Mouse (Mus musculus): ENCODE measurements around the gene Snx12.

The Snx12 gene

DNA sequence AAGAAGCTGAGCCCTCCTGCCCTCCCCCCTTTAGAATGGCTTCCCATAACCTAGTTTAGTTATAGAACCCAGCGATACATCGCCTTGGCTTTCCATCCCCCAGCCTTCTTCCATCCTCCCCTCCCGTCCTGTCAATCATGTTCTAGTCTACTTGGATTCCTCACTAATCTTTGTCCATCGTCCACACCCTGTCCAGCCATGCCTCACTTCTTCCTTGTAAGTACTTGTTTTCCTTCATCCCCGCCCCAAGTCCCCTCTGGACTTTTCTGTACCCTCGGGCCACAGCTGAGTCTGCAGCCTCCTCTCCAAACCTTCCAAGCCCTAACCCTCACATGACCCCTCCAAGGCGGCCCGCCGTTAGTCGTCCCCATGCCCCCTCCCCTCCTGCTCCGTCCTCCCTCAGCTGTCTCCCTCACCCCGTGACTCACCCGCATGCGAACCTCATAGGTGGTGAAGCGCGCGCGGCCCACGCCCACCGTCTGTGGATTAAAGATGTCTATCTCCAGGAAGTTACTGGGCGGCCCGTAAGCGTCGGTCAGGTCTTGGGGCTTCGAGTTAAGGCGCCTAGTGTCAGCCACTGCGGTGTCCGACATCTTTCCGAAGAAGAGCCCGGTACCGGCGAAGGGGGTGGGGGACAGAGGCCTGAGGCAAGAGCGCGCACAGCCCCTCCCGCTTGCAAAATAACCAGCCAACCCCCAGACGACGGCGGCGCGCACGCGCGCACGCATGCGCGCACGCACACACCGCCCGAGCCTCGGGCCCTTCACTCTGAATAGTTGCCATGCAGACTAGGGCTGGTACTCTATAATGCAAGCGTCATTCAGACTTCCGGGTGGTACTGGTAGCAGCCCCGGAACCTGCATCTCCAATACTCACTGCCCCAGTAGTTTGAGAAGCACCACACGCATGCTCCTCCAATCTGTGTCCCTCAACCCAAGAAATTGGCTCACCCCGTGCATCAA, at the start of gene Snx12:
TSS of gene Snx12 (minus strand) at position 730 of the 962 bp plus-strand sequence.
- DNase-seq (ENCODE audit: low spot score) = peak; percentile 85

DNA sequence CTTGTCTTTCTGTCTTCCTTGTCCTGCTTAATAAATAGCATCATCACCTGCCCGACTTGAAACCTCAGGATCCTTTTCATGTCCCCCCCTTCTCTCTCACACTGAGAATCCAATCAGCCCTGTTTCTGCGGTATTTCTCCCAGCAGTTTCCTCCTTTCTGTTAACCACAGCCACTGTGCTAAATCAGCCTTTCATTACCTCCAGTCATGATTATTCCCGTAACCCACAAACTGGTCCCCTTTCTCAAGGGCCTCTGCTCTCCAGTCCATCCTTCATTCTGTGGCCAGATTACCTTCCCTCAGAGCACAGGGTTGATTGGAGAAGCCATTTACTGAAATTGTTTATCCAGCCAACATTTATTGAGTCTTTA, 46.4 kb upstream of the Snx12 start, which contains the start of gene Gm20489:
TSS of gene Gm20489 (minus strand) at position 269 of the 370 bp plus-strand sequence.
- no peak for DNase-seq (ENCODE audit: low spot score)

DNA sequence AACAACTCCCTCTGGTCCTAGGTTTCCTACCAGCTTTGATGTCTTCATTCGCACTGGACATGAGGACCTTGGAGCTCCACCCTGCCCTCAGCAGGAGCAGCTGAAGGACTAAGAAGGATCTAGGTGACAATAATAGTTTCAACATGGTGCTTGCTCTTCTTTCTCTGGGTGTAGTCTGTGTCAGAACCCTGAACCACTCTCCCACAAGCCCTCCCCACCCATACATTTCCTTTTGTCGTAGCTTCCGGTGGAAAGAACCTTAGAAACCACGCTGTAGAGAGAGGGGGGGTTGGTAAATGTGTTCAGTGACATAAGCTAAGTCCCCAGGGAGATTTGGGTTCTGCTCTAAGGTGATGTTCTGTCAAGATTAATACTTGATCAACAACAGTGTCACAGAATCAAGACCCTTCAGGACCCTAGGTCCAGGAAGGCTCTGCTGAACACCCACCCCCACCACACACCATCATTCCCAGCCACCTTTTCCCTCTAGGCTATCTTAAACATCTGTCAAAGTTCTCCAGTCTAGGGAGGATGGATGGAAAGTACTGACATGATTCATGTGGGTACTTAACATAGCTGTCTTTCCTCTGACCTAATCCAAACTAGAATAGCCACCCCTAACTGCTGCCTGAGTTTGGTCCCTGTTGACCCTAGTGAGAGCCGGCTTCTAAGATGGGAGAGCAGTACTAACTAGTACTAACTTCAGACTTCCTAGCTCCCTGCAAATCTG, 45.8 kb upstream of the Snx12 start, which contains the start of gene Il2rg:
TSS of gene Il2rg (minus strand) at position 231 of the 730 bp plus-strand sequence.
- no peak for DNase-seq (ENCODE audit: low spot score)

DNA sequence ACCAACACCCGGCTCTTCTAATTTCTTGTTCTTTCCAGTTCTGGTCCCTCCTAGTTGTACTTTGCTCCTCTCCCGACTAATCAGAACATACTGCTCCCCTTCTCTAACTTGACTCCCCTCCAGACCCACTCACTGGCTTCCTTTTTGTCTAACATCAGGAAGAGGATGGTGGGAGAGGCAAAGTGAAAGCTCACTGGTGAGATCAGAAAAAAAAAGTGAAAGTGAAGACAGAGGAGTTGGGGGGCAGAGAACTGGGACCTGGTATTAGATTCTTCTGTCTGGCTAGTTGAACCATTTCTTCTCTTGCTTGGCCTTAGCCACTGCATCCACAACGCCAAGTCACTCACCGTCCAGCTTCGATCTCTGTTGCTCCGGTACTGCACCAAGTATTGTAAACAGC, 44.3 kb upstream of the Snx12 start:
- no peak for DNase-seq (ENCODE audit: low spot score)

DNA sequence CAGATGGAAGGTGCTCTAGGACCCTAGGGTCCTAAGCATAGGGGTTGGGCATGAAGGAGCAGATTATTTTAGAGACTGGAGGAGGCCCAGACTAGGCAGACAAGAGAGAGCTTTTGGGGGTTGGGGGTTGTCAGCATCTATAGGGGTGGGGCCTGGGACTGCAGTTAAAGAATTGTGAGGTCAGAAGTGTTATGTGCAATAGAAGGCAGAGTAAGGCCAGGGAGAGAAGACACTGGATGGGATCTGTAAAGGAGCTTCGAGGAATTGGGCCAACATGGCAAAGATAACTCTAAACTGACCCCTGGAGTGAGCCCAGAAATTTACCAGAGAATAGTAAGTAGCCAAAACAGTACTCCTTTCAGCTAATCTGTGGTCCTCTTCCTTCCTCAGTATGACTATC, 41.5 kb upstream of the Snx12 start, which contains the start of gene Gm614:
TSS of gene Gm614 (minus strand) at position 101 of the 400 bp plus-strand sequence.
- no peak for DNase-seq (ENCODE audit: low spot score)

DNA sequence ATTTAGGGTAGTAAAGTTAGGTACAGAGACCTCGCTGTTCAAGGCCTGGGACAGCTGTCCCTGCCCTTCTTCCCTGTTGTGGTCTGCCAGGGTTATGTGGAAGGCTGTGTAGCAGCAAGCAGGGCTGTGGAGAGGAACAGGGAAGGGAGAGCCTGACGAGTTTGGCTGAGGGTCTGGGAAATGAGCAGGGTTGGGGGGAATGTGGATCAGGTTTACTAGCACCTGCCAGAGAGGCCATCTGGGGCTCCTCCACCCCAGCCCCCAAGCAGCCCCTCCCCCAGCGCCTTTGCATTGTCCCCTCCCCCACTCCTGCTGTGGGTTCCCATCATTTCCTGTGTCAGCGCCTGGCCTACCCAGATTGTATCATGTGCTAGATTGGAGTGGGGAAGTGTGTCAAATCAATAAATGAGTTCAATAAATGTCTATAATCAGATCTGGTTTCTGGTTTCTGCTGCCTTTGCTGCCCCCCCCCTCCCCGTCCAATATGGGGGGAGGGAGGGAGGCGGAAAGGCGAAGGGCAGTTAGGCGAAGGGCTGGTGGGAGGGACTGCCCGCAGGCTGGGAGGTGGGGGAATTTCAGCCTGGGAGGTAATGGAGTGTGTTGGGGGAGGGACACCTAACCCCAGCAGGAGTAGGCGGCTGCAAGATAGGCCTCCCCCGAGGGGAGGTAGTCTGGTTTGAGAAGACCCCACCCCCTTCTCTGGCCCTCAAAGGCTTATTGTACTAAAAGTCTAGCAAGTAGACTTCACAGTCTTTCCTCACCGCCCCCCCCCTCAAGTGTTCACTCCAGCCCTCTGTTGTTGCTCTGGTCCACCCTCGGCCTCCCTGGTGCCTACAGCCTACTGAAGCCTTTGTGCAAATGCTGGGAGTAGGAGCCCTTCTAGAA, 38.3 kb upstream of the Snx12 start:
- DNase-seq (ENCODE audit: low spot score) = peak; percentile 41

DNA sequence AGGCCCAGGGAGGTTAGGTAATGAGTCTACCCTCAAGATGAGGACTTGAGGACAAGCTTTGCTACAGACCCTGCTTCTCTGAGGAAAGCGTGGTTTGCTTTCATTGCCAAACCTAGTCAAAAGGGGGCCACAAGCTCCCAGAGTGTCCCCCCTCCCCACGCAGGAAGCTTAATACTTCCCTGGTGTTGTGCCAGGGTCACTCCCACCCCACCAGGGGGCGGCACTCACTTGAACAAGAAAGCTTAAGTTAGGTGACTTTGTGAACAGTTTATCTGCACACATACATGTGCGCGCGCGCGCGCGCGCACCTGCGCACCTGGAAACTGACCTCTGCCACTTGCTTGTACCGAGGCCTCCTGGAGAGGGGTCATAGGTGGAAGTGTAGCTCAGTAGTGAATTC, 34.2 kb upstream of the Snx12 start:
- DNase-seq (ENCODE audit: low spot score) = peak; percentile 48

DNA sequence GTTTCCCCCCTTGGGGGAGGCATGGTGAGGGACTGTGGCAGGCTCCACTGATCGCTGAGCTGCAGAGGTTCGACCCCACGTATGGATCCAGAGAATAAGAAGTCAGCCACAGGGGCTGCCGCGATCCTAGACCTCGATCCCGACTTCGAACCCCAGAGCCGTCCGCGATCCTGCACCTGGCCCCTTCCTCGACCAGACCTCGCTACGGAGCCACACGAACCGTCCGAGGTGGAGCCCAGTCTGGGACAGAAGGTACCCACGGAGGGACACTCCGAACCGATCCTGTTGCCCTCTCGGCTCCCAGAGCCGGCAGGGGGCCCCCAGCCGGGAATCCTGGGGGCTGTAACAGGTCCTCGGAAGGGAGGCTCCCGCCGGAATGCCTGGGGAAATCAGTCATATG, 32.4 kb upstream of the Snx12 start:
- DNase-seq (ENCODE audit: low spot score) = no peak

DNA sequence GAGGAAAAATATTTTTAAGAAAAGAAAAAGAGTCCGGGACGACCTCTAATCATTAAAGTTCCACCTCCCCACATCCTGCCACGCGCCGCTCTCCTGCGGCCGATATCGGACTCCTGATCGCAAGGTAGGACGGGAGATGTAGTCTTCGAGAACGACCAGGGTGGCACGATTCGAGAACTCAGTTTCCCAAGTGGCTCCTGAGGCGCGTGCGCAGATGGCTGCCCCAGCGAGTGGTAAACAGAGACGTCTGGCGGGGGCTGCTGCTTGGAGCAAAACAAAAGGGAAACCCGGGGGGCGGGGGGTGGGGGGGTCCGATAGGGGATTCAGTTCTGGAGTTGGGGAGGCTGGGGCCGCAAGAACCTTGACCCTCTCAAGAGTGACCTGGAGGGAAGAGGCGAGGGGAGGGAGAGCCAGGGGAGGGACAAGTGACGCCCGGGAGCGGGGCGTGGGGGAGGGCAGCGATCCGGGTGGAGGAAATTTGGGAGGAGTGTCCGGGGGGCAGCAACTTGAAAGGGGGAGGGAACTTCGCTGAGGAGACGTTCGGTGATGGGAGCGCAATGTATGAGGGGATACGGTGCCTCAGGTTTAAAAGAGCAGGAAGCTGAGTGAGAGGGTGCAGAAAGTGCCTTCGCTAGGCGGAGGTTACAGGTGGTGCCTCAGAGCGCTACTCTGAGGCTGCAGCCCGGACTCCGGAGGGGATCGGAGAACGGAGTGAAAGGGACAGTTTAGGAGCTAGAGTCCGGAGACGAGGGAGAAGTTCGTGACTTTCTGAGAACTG, 31.8 kb upstream of the Snx12 start, which contains the start of gene Foxo4:
TSS of gene Foxo4 (plus strand) at position 577 of the 778 bp plus-strand sequence.
- peak; percentile 86 for DNase-seq (ENCODE audit: low spot score)

DNA sequence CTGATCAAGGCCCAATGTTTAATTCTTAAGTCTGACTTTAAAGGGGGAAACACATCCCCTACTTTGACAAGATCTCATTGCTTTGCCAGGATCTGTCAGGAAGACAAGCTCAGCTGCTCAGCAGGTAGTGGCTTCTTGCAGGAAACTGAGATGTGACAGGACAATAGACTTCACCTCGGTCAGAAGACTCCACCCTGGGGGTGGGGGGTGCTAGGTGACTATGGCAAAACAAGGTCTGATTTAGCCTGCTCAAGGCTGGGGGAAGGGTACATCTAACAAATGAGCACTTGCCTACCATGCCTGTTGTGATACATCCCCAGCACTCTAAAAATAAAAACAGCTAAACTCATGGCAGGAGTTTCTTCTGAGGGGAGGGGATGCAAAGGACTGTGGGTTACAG, 22.6 kb upstream of the Snx12 start:
- no peak for DNase-seq (ENCODE audit: low spot score)

DNA sequence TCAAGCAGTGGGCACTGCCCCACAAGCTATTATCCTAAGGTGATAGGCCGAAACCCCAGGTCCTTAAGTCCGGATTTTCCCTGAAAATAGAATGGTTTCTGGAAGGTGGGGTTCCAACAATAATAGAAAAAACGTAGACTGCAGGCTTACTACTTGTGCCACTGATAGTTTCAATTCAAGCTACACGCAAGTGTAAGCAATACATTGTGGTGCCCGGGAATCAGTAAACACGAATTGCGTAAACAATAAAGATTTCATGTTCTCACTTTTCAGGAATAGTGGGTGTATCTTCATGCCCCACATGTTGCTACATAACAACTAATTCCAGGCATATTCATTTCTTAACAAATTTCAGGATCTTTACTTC, 416 bp upstream of the Snx12 start:
- DNase-seq (ENCODE audit: low spot score) = no peak

DNA sequence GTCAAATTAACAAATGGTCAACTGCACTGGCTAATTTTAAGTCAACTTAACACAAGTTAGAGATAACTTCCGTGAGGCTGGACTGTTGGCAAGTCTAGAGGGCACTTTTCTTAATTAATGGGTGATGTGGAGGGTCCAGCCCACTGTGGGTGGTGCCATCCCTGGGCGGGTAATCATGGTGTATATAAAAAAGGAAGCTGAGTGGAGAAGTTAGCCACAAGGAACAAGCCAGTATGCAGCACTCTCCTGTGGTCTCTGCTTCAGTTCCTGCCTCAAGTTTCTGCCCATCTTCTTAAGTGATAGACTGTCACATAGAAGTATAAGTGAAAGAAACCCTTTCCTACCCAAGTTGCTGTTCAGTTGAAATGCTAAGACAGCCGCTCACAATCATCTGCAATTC, 33.1 kb downstream of the Snx12 start:
- no peak for DNase-seq (ENCODE audit: low spot score)

DNA sequence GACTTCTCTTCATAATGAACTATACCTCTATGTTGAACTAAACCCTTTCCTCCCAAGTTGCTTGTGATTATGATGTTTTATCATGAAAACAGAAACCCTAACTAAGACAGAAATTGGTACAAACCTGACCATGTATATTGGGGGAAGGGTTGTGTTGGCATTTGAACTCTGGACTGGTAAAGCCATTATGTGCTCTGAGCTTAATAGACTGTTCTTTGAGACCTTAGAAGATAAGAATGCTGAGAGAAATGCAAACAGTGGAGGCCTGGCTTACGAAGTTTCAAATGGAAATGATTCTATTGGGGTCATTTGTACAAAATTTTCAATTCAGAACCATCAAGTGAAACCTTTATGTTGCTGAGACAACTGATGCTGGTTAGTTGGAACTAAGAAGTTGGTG, 34.7 kb downstream of the Snx12 start:
- no peak for DNase-seq (ENCODE audit: low spot score)

DNA sequence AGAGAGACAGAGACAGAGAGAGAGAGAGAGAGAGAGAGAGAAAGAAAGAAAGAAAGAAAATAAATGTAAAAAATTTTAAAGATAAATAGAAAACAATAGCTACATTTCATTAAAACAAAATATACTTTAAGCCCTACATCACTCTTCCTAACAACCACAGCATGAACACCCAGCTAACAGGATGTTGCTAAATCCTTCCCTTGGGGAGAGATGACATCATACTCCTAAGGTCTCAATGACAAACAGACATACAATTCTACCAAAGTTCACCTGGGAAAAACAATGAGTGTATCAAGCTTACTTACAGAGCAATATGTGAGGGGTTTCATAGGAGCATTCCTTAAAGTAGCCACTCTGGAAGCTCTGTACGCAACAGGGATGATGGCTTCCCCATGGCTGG, 49.0 kb downstream of the Snx12 start:
- DNase-seq (ENCODE audit: low spot score) = no peak

DNA sequence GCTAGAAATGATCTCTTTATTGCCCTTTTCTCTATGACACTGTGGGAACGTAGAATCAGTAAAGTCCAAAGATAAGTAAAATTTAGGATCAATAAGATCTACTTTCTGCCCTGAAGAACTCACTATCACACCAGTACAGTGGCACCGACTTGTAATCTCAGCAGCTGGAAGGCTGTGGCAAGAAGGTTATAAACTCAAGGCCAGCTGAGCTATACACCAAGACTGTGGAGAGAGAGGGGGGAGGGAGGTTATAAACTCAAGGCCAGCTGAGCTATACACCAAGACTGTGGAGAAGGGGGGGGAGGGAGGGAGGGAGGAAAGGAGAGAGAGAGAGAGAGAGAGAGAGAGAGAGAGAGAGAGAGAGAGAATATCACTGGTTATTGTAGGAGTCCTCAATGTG, 53.9 kb downstream of the Snx12 start:
- DNase-seq (ENCODE audit: low spot score) = no peak

DNA sequence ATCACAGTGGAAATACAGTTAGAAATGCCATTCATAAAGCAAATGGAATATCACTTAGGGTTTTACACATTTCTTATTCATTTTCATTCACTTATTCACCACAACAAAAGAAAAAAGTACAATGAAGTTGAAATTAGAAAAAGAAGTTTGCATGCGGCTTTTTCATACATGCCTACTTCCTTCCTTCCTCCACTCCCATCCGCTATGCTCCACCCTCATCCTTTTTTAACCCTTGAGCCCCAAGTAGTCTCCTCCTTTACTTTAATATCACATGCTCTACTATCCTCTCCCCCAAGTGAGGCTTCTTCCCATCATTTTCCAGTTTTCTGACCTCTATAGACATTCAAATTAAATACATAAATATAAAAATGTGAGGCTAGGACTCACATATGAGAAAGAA, 58.6 kb downstream of the Snx12 start:
- no peak for DNase-seq (ENCODE audit: low spot score)

DNA sequence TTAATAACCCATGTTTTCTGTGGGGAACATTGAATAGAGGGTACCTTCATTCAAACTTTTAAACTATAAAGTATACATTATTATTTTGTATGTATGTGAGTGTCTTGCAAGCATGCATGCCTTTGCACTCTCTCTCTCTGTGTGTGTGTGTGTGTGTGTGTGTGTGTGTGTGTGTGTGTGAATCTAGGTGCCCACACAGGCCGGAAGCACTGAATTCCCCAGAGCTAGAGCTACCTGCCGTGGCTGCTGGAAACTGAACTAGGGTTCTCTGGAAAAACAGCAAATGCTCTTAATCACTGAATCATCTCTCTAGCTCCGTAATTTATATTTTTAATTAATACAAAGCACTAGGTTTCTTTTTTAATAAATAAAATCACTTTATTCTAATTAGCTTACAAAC, 59.1 kb downstream of the Snx12 start:
- no peak for DNase-seq (ENCODE audit: low spot score)

DNA sequence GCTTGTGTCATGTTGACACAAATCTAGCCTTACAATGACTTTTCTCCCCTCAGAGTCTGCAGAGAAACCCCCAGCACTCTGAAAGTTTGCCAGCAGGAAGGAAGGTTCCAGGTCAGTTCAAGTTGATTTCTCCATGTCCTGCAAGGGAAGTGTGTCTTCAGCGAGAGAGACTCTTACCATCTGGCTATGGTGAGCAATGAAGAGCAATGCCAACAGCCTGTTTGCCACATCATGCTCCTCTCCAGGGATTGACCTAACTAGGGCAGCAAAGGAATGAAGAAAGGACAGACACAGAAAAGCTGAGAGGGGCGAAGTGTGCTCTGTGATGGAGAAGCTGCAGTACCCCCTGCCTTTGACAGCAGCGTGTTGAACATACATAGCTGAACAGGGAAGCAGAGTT, 59.8 kb downstream of the Snx12 start:
- no peak for DNase-seq (ENCODE audit: low spot score)

DNA sequence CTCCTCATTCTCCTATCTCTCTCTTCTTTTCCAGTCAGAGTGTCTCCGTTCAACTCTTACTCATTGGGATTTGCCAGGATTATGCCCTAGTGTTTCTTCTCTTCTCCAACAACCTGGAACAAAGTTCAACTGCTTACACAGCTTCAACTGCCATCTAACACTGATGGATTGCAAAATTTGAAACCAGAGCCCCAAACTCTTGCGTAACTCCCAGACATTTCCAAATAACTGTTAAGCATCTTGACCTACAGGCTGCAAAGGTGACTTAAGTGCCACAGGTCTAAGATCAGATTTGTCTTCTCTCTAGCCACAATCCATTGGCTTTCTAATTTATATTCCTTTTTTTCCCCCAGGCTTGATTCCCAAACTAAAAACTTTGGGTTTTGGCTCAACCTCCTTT, 64.9 kb downstream of the Snx12 start:
- no peak for DNase-seq (ENCODE audit: low spot score)

DNA sequence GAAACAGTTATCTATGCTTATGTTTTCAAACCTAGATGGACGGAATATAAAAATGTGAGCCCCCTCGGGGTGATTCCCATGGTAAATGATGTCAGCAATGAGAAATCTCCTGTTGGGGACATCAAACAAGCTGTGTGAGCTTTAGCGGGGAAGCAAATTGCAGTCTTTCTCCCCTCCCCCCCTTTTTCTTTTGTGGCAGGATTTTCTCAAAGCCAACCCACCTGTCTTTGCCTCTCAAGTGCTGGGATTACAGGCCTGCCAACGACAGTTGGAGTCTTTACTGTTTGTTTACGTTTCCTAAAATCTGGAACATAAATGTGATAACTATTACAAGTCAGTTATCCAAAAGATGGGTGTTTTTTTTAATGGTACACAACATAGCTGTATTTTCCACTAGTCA, 66.0 kb downstream of the Snx12 start:
- no peak for DNase-seq (ENCODE audit: low spot score)

DNA sequence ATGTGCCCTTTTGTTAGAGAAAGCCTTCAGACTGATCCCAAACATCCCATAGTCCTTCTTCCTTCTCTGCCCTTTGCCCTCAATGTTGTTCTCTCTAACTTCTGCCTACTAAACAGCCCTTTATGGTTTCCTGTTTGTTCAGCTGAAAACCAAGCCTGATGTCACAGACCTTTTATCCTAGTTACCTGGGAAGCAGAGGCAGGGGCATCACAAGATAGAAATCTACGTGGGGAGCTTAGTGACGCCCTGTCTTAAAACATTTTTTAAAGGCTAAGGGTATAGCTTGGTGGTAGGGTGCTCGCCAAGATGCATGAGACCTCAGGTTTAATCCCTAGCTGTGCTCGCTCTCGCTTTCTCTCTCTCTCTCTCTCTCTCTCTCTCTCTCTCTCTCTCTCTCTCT, 74.9 kb downstream of the Snx12 start:
- DNase-seq (ENCODE audit: low spot score) = no peak
